Mouse (Mus musculus): ENCODE measurements around the gene Npepl1. TPM values are rescaled to one million over a fixed set of nuclear protein-coding genes. Genes with fewer than 3 reads are reported as not detected.

The Npepl1 gene
- total and polyA plus RNA-seq, 3 experiments = 17.3 to 46.9 TPM; not detected in 1

DNA sequence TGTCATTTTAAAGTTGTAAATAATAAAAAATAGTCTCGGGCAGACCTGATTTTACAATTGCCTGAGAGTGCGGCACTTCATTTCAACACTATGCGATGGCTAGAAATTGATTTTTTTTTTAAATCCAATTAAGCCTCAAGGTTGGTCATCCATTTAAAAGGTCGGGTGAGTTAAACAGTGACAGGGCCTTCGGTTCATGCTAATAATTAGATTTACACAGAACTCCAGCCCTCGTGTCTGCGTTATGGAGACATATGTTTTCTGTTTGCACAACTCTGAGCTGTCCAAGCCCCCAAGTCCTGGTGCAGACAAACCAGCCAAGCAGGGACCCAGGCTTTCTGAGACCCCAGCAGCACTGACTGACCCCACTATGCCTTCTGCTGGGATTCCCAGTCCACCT is 7.8 kb upstream of the Npepl1 start:
- Histone ChIP-seq H3K9me3 (replicated peaks; ENCODE audit: insufficient read depth, low read length) (no peaks in the 10 kb centered on the region), H3K4me3 (ENCODE audit: control insufficient read depth in 1 of 2, insufficient read depth in 1 of 2, low read depth in 2 of 2, low read length in 2 of 2) (no peak overlapping the region), H3K79me2 (ENCODE audit: control insufficient read depth, insufficient read depth, low read length, poor library complexity) (no peaks in the 10 kb centered on the region), H3K27ac (ENCODE audit: control insufficient read depth, low read depth, low read length) (no peak overlapping the region), H3K36me3 (ENCODE audit: control insufficient read depth in 1 of 2, insufficient read depth in 2 of 2, low read length in 2 of 2) (no peaks in the 10 kb centered on the region), H3K9ac (ENCODE audit: control insufficient read depth, low read depth, low read length, poor library complexity, severe bottlenecking) (no peak overlapping the region), H3K27me3 (ENCODE audit: control insufficient read depth in 1 of 2, insufficient read depth in 2 of 2, low read length in 2 of 2) (no peaks in the 10 kb centered on the region), H3K4me1 (ENCODE audit: control insufficient read depth in 1 of 2, insufficient read depth in 2 of 2, low read length in 2 of 2) (no peaks in the 10 kb centered on the region)
- TF ChIP-seq KAT2A (conservative IDR thresholded peaks at IDR 0.05; ENCODE audit: low read depth, low read length) (no peak), ZKSCAN1 (IDR thresholded peaks at IDR 0.05; ENCODE audit: low read depth, low read length) (no peak), POLR2AphosphoS2 (IDR thresholded peaks at IDR 0.05; ENCODE audit: low read length) (no peak), GABPA (IDR thresholded peaks at IDR 0.05; ENCODE audit: low read depth, low read length) (no peak), RAD21 (IDR thresholded peaks at IDR 0.05; ENCODE audit: low read depth, low read length) (no peak), TAL1 (IDR thresholded peaks at IDR 0.05; ENCODE audit: low read length) (no peak), CHD2 (IDR thresholded peaks at IDR 0.05; ENCODE audit: low read length) (no peak), POLR2A (IDR thresholded peaks at IDR 0.05; ENCODE audit: control insufficient read depth in 1 of 2, insufficient read depth in 1 of 2, low read depth in 1 of 2, low read length in 2 of 2, poor library complexity in 1 of 2) (no peak), JUND (IDR thresholded peaks at IDR 0.05; ENCODE audit: low read depth, low read length) (no peak), MAX (IDR thresholded peaks at IDR 0.05; ENCODE audit: low read length) (no peak), USF2 (IDR thresholded peaks at IDR 0.05; ENCODE audit: borderline replicate concordance in 1 of 2, insufficient read depth in 1 of 2, low read depth in 1 of 2, low read length in 2 of 2) (no peak), NRF1 (IDR thresholded peaks at IDR 0.05; ENCODE audit: insufficient read depth, low read depth, low read length, poor library complexity, severe bottlenecking) (no peak), MYB (IDR thresholded peaks at IDR 0.05; ENCODE audit: low read depth, low read length) (no peak), MXI1 (IDR thresholded peaks at IDR 0.05; ENCODE audit: low read depth, low read length) (no peak), SIN3A (IDR thresholded peaks at IDR 0.05; ENCODE audit: low read length) (no peak), RCOR1 (IDR thresholded peaks at IDR 0.05; ENCODE audit: low read depth, low read length) (no peak), TCF12 (IDR thresholded peaks at IDR 0.05; ENCODE audit: low read depth, low read length) (no peak), E2F4 (IDR thresholded peaks at IDR 0.05; ENCODE audit: borderline replicate concordance, low read depth, low read length) (no peak), GATA1 (IDR thresholded peaks at IDR 0.05; ENCODE audit: low read depth, low read length) (no peak), SMC3 (IDR thresholded peaks at IDR 0.05; ENCODE audit: low read depth, low read length) (no peak)
- no peak for DNase-seq (ENCODE audit: low read depth, low spot score)

DNA sequence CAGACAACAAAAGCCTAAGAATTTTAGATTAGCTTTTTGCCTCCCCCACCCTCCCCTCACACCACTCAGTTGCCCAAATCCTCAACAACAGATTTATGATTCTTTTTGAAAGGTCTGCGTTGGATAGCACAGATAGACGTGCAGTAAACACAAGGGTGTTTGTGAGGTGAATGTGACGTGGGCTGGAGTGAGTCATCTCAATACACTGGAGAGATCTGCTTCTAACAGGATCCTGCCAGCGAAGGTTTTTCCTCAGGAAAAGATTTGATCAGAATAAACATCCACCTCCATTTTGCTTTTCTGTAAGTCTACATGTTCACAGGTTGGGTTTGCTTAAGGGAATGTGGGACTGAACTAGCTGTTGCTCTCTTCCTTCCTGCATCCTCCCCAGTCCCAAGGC is 6.6 kb upstream of the Npepl1 start:
- no peak overlapping the region for H3K27ac ChIP-seq (ENCODE audit: control insufficient read depth, low read depth, low read length)
- no peak overlapping the region for H3K9ac ChIP-seq (ENCODE audit: control insufficient read depth, low read depth, low read length, poor library complexity, severe bottlenecking)
- H3K9me3 ChIP-seq (replicated peaks; ENCODE audit: insufficient read depth, low read length) = no peaks in the 10 kb centered on the region
- DNase-seq (ENCODE audit: low read depth, low spot score) = no peak
- TF ChIP-seq POLR2A (IDR thresholded peaks at IDR 0.05; ENCODE audit: control insufficient read depth in 1 of 2, insufficient read depth in 1 of 2, low read depth in 1 of 2, low read length in 2 of 2, poor library complexity in 1 of 2) (no peak), JUND (IDR thresholded peaks at IDR 0.05; ENCODE audit: low read depth, low read length) (no peak), RCOR1 (IDR thresholded peaks at IDR 0.05; ENCODE audit: low read depth, low read length) (no peak), BHLHE40 (IDR thresholded peaks at IDR 0.05; ENCODE audit: borderline replicate concordance, low read depth, low read length) (no peak), RAD21 (IDR thresholded peaks at IDR 0.05; ENCODE audit: low read depth, low read length) (no peak), CTCF (IDR thresholded peaks at IDR 0.05 in 2 of 3, conservative IDR thresholded peaks at IDR 0.05 in 1 of 3; ENCODE audit: control insufficient read depth in 1 of 3, insufficient read depth in 1 of 3, low read depth in 2 of 3, low read length in 3 of 3, poor library complexity in 1 of 3, severe bottlenecking in 1 of 3) (no peak), MYB (IDR thresholded peaks at IDR 0.05; ENCODE audit: low read depth, low read length) (no peak), GABPA (IDR thresholded peaks at IDR 0.05; ENCODE audit: low read depth, low read length) (no peak), CHD1 (IDR thresholded peaks at IDR 0.05; ENCODE audit: low read depth, low read length) (no peak), NELFE (IDR thresholded peaks at IDR 0.05; ENCODE audit: low read depth, low read length) (no peak), TAL1 (IDR thresholded peaks at IDR 0.05; ENCODE audit: low read length) (no peak)
- H3K27me3 ChIP-seq (ENCODE audit: control insufficient read depth in 1 of 2, insufficient read depth in 2 of 2, low read length in 2 of 2) = no peaks in the 10 kb centered on the region
- no peak overlapping the region for H3K4me3 ChIP-seq (ENCODE audit: control insufficient read depth in 1 of 2, insufficient read depth in 1 of 2, low read depth in 2 of 2, low read length in 2 of 2)
- no peaks in the 10 kb centered on the region for H3K79me2 ChIP-seq (ENCODE audit: control insufficient read depth, insufficient read depth, low read length, poor library complexity)
- no peaks in the 10 kb centered on the region for H3K4me1 ChIP-seq (ENCODE audit: control insufficient read depth in 1 of 2, insufficient read depth in 2 of 2, low read length in 2 of 2)
- no peaks in the 10 kb centered on the region for H3K36me3 ChIP-seq (ENCODE audit: control insufficient read depth in 1 of 2, insufficient read depth in 2 of 2, low read length in 2 of 2)
